Mouse (Mus musculus) heart, postnatal 0 days (tissue): Measurements from ENCODE around the gene C8a. TPM values are rescaled to one million over a fixed set of nuclear protein-coding genes. Genes with fewer than 3 reads are reported as not detected.

Source experiments
- ATAC-seq: fragments of 200-750 bp; cut with Nextera tagmentation; 2 replicates; pipeline ENCODE4 v1.8.0; 2017; ENCODE audit warnings: low read depth, moderate number of reproducible peaks, moderate library complexity; ENCODE audit not compliant: insufficient read depth
- DNase-seq: peaks from one replicate; pipeline ENCODE4 v3.0.0-alpha.2; 2016; ENCODE audit warnings: low spot score
- H3K27ac ChIP-seq: fragments of 300-500 bp; sonication (generic); 2 replicates; pipeline ENCODE4 v1.5.1; 2014; ENCODE audit warnings: low read depth, mild to moderate bottlenecking
- H3K27me3 ChIP-seq: fragments of 300-500 bp; sonication (generic); 2 replicates; pipeline ENCODE4 v1.6.1; 2014; ENCODE audit warnings: low read length, mixed read lengths; ENCODE audit not compliant: control insufficient read depth, insufficient read depth
- H3K36me3 ChIP-seq: fragments of 300-500 bp; sonication (generic); replicated peaks from 2 replicates; pipeline ENCODE4 v1.6.1; 2014; ENCODE audit warnings: low read length, mixed read lengths; ENCODE audit not compliant: control insufficient read depth, insufficient read depth
- H3K4me1 ChIP-seq: fragments of 300-500 bp; sonication (generic); 2 replicates; pipeline ENCODE4 v1.6.1; 2014; ENCODE audit warnings: antibody characterized with exemption; ENCODE audit not compliant: control insufficient read depth, insufficient read depth
- H3K4me2 ChIP-seq: fragments of 300-500 bp; sonication (generic); 2 replicates; pipeline ENCODE4 v1.6.1; 2014; ENCODE audit warnings: low read depth, mild to moderate bottlenecking, low read length, moderate library complexity
- H3K4me3 ChIP-seq: fragments of 300-500 bp; sonication (generic); 2 replicates; pipeline ENCODE4 v1.5.1; 2014; ENCODE audit warnings: low read depth, low read length
- H3K9ac ChIP-seq: fragments of 300-500 bp; sonication (generic); replicated peaks from 2 replicates; pipeline ENCODE4 v1.6.1; 2014; ENCODE audit warnings: low read depth, low read length, mixed read lengths
- H3K9me3 ChIP-seq: fragments of 300-500 bp; sonication (generic); replicated peaks from 2 replicates; pipeline ENCODE4 v1.6.1; 2016; ENCODE audit warnings: low read length; ENCODE audit not compliant: control insufficient read depth
- CTCF ChIP-seq: IDR thresholded peaks from 2 replicates; pipeline ENCODE4 v1.5.1; 2016; ENCODE audit warnings: antibody characterized with exemption, control low read depth, low read depth
- EP300 ChIP-seq: IDR thresholded peaks from 2 replicates; pipeline ENCODE4 v1.6.1; 2016; ENCODE audit warnings: antibody characterized with exemption, low read depth
- WGBS: fragments of 180-500 bp; shearing (Covaris S2); extraction: QIAGEN DNeasy Blood & Tissue Kit; methylation state at CpG from one replicate; pipeline ENCODE4 v1.1.7; 2014; 5-methylcytosine and 5-hydroxymethylcytosine counted together
- polyA plus RNA-seq: library from polyadenylated mRNA; unstranded; fragments of >200 nt; fragmentation: Nextera tagmentation; extraction: Ambion mirVana; gene quantifications from 2 replicates; pipeline ENCODE4 v1.2.1, GENCODE M21; 2015
- total RNA-seq: library from RNA; depleted of rRNA; stranded (reverse); fragments of >200 nt; gene quantifications from 2 replicates; pipeline ENCODE4 v1.2.3, GENCODE M21; 2014; ENCODE audit warnings: low replicate concordance

Gene C8a
- total and polyA plus RNA-seq, 2 experiments from 2014 or later: not detected

GRCm38 (mm10) chr4:104861241-104861640 is 15.0 kb downstream of the C8a start:
- Histone ChIP-seq H3K27me3 (no peaks in the 10 kb centered on the region), H3K9ac (no peak overlapping the region), H3K4me2 (no peak overlapping the region), H3K27ac (no peak overlapping the region), H3K4me3 (no peak overlapping the region), H3K9me3 (no peaks in the 10 kb centered on the region), H3K4me1 (no peaks in the 10 kb centered on the region), H3K36me3 (no peaks in the 10 kb centered on the region)
- DNase-seq (no peak), ATAC-seq (no peak)
- WGBS: 75% methylated on average over 8 of the region's 8 CpGs
- no peak for TF ChIP-seq EP300
- no peak for TF ChIP-seq CTCF

- 58% methylated on average over 4 of the region's 4 CpGs for WGBS
- DNase-seq (no peak), ATAC-seq (no peak)
- Histone ChIP-seq H3K9me3 (no peaks in the 10 kb centered on the region), H3K4me1 (no peaks in the 10 kb centered on the region), H3K27ac (no peak overlapping the region), H3K4me3 (no peak overlapping the region), H3K9ac (no peak overlapping the region), H3K27me3 (no peaks in the 10 kb centered on the region), H3K36me3 (no peaks in the 10 kb centered on the region), H3K4me2 (no peak overlapping the region)
- TF ChIP-seq EP300 (no peak), CTCF (no peak)
Observed at GRCm38 (mm10) chr4:104857823-104858222, 18.4 kb downstream of the C8a start.

DNA sequence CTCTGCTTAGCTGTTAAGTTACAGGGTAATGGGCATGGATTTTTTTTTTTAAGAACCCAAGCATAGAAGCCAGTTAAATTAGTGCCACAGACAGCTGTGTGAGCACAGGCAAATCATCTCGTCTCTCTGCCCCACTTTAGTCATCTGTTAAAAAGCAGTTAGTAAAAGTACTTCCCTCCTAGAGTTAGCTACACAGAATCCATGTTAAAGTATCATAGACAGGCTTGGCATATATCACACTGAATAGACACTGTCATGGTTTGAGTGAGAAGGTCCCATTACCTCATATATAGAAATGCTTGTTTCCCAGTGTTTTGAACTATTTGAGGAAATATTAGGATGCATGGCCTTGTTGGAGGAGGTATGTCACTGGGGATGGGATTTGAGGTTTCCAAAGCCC is 19.2 kb downstream of the C8a start, which contains the start of gene Gm17662:
Gene Gm17662, plus strand, starts transcription at position 301 of the 400 bp plus-strand sequence.
- no peak within 1 kb of the TSS for H3K9ac ChIP-seq
- H3K9me3 ChIP-seq: no peaks in the 10 kb centered on the region
- no peaks in the 10 kb centered on the region for H3K27me3 ChIP-seq
- DNase-seq (no peak), ATAC-seq (no peak)
- no peaks in the 10 kb centered on the region for H3K36me3 ChIP-seq
- no peak within 1 kb of the TSS for H3K4me2 ChIP-seq
- WGBS: 75% methylated on average over 1 of the region's 1 CpGs
- no peak within 1 kb of the TSS for H3K27ac ChIP-seq
- no peak for TF ChIP-seq CTCF
- no peak for TF ChIP-seq EP300
- H3K4me1 ChIP-seq: no peaks in the 10 kb centered on the region
- H3K4me3 ChIP-seq: no peak within 1 kb of the TSS

DNA sequence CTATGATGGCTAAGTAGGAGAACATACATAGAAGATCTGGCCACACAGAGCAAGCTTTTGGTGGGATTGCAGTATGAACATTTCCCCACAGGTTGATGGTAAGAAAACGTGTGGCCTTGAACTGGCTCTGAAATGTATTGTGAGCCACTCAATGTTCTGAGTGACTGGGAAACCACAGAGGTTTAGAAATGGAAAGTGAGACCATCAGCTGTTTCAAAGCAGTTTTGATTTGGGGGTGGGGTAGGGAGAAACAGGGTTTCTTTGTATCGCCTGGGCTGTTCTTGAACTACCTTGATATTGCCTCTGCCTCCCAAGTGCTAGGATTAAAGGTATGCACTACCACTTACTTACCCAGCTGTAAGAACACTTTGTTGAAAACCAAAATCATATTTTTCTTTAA is 21.0 kb downstream of the C8a start:
- no peak for ATAC-seq

GRCm38 (mm10) chr4:104843546-104843945 is 32.7 kb downstream of the C8a start:
- Histone ChIP-seq H3K4me3 (no peak overlapping the region), H3K9ac (no peak overlapping the region), H3K36me3 (no peaks in the 10 kb centered on the region), H3K9me3 (no peaks in the 10 kb centered on the region), H3K27ac (no peak overlapping the region), H3K4me2 (no peak overlapping the region), H3K27me3 (no peaks in the 10 kb centered on the region), H3K4me1 (no peaks in the 10 kb centered on the region)
- TF ChIP-seq EP300: no peak
- no peak for DNase-seq
- 69% methylated on average over 4 of the region's 4 CpGs for WGBS
- no peak for ATAC-seq

More for the DNA sequence above, 21.0 kb downstream of the C8a start:
- DNase-seq: no peak
- no peaks in the 10 kb centered on the region for H3K27me3 ChIP-seq
- no peak overlapping the region for H3K9ac ChIP-seq
- H3K27ac ChIP-seq: no peak overlapping the region
- no peaks in the 10 kb centered on the region for H3K36me3 ChIP-seq
- no peak overlapping the region for H3K4me3 ChIP-seq
- WGBS: 82% methylated on average over 2 of the region's 2 CpGs
- no peak for TF ChIP-seq EP300
- TF ChIP-seq CTCF: no peak
- H3K4me2 ChIP-seq: no peak overlapping the region
- no peaks in the 10 kb centered on the region for H3K9me3 ChIP-seq
- H3K4me1 ChIP-seq: no peaks in the 10 kb centered on the region

GRCm38 (mm10) chr4:104842204-104842603 is 34.0 kb downstream of the C8a start:
- no peaks in the 10 kb centered on the region for H3K4me1 ChIP-seq
- H3K27me3 ChIP-seq: no peaks in the 10 kb centered on the region
- H3K36me3 ChIP-seq: no peaks in the 10 kb centered on the region
- H3K9ac ChIP-seq: no peak overlapping the region
- H3K9me3 ChIP-seq: no peaks in the 10 kb centered on the region
- WGBS: 81% methylated on average over 5 of the region's 5 CpGs
- DNase-seq (no peak), ATAC-seq (no peak)
- TF ChIP-seq CTCF: no peak
- no peak for TF ChIP-seq EP300
- H3K4me2 ChIP-seq: no peak overlapping the region
- no peak overlapping the region for H3K4me3 ChIP-seq
- H3K27ac ChIP-seq: no peak overlapping the region
